In genomic region chr7:139252566-139252965, GRCm38 (mm10) we compare ENCODE assay signal across 13 mouse cellular contexts. TPM values are rescaled to one million over a fixed set of nuclear protein-coding genes. Genes with fewer than 3 reads are reported as not detected.
DNase-seq lines count a peak whose midpoint lies in the region; ATAC-seq lines count a peak whose summit lies in the region.
"Had no signal": no experiment of that assay in that cellular context is flagged by ENCODE, and none has a peak within 500 bp of the region (broad histone marks: within the 10 kb centered on the region; RNA-seq: fewer than 3 reads in every experiment).

No protein-coding gene starts in this region.

- no peak overlapping the region for H3K4me2 ChIP-seq in heart, embryonic 12.5 days
- no peak overlapping the region for H3K4me2 ChIP-seq in lung, embryonic 16.5 days (ENCODE audit: low read depth, low read length)
- no peak overlapping the region for H3K4me2 ChIP-seq in embryonic facial prominence, embryonic 15.5 days (replicated peaks)
- peak overlapping the region; percentile 23; the same call in 1 of the 2 replicates for H3K4me2 ChIP-seq in stomach, embryonic 16.5 days (ENCODE audit: low read depth, low read length)
- H3K4me2 ChIP-seq: embryonic facial prominence, embryonic 12.5 days; forebrain, embryonic 12.5 days; hindbrain, embryonic 15.5 days; midbrain, embryonic 13.5 days had no signal

- H3K27me3 ChIP-seq in heart, embryonic 12.5 days (replicated peaks), result no peaks in the 10 kb centered on the region
- no peaks in the 10 kb centered on the region for H3K27me3 ChIP-seq in lung, embryonic 16.5 days (ENCODE audit: control insufficient read depth, insufficient read depth, low read depth, low read length)
- H3K27me3 ChIP-seq in embryonic facial prominence, embryonic 15.5 days, result no peaks in the 10 kb centered on the region
- no peaks in the 10 kb centered on the region for H3K27me3 ChIP-seq in stomach, embryonic 16.5 days (ENCODE audit: control insufficient read depth, insufficient read depth, low read length)
- H3K27me3 ChIP-seq: hindbrain, embryonic 15.5 days had no signal

- no peak overlapping the region for H3K4me3 ChIP-seq in heart, embryonic 12.5 days
- H3K4me3 ChIP-seq in lung, embryonic 16.5 days (ENCODE audit: low read length), result no peak overlapping the region
- H3K4me3 ChIP-seq in embryonic facial prominence, embryonic 15.5 days (replicated peaks), result no peak overlapping the region
- no peak overlapping the region for H3K4me3 ChIP-seq in stomach, embryonic 16.5 days (replicated peaks; ENCODE audit: low read length)
- H3K4me3 ChIP-seq: embryonic facial prominence, embryonic 12.5 days; forebrain, embryonic 12.5 days; hindbrain, embryonic 15.5 days; midbrain, embryonic 13.5 days had no signal

- no peak for ATAC-seq in heart, embryonic 12.5 days (ENCODE audit: insufficient number of reproducible peaks, low FRiP score)
- ATAC-seq in lung, embryonic 16.5 days (ENCODE audit: low read depth), result no peak
- no peak for ATAC-seq in embryonic facial prominence, embryonic 15.5 days (ENCODE audit: insufficient number of reproducible peaks, low FRiP score, low TSS enrichment, low read depth)
- no peak for ATAC-seq in stomach, embryonic 16.5 days (ENCODE audit: insufficient read depth, low FRiP score)
- ATAC-seq: CD4-positive, CD25-positive, alpha-beta regulatory T cell, adult 4 months; midbrain, embryonic 13.5 days had no signal

- H3K36me3 ChIP-seq in heart, embryonic 12.5 days, result peaks cover 30% of the 10 kb centered on the region
- peaks cover 21% of the 10 kb centered on the region for H3K36me3 ChIP-seq in lung, embryonic 16.5 days (ENCODE audit: control insufficient read depth, insufficient read depth, low read length)
- peaks cover 26% of the 10 kb centered on the region for H3K36me3 ChIP-seq in embryonic facial prominence, embryonic 15.5 days
- peaks cover 12% of the 10 kb centered on the region; the same call in 1 of the 2 replicates for H3K36me3 ChIP-seq in stomach, embryonic 16.5 days (ENCODE audit: control insufficient read depth, insufficient read depth, low read length)
- H3K36me3 ChIP-seq: hindbrain, embryonic 15.5 days had no signal

- H3K9ac ChIP-seq in heart, embryonic 12.5 days, result peak overlapping the region; percentile 36; the same call in 1 of the 2 replicates
- peak overlapping the region; percentile 12 for H3K9ac ChIP-seq in lung, embryonic 16.5 days (ENCODE audit: low read length)
- no peak overlapping the region for H3K9ac ChIP-seq in embryonic facial prominence, embryonic 15.5 days
- 0 out of 2 replicates have a peak overlapping the region, but pooled peaks have one; percentile 14 for H3K9ac ChIP-seq in stomach, embryonic 16.5 days (ENCODE audit: low read length)
- H3K9ac ChIP-seq: embryonic facial prominence, embryonic 12.5 days; forebrain, embryonic 12.5 days; hindbrain, embryonic 15.5 days; midbrain, embryonic 13.5 days had no signal

- DNase-seq in heart, postnatal 4 days, result no peak
- no peak for DNase-seq in lung, adult 18-20 months
- no peak for DNase-seq in retina, embryonic 14.5 days (ENCODE audit: low spot score)
- DNase-seq: cerebellum, postnatal 36 days had no signal

- no peaks in the 10 kb centered on the region for H3K9me3 ChIP-seq in heart, embryonic 12.5 days (replicated peaks)
- H3K9me3 ChIP-seq in lung, embryonic 16.5 days (ENCODE audit: control insufficient read depth, low read length), result no peaks in the 10 kb centered on the region
- no peaks in the 10 kb centered on the region for H3K9me3 ChIP-seq in embryonic facial prominence, embryonic 15.5 days (replicated peaks)
- H3K9me3 ChIP-seq in stomach, embryonic 16.5 days (replicated peaks; ENCODE audit: control insufficient read depth, low read length), result no peaks in the 10 kb centered on the region
- H3K9me3 ChIP-seq: embryonic facial prominence, embryonic 12.5 days; forebrain, embryonic 12.5 days; hindbrain, embryonic 15.5 days; midbrain, embryonic 13.5 days had no signal

- 78% methylated on average over 7 of the region's 7 CpGs for WGBS in heart, embryonic 12.5 days
- WGBS in lung, embryonic 16.5 days, result 63% methylated on average over 7 of the region's 7 CpGs
- 86% methylated on average over 7 of the region's 7 CpGs for WGBS in embryonic facial prominence, embryonic 15.5 days
- 76% methylated on average over 7 of the region's 7 CpGs for WGBS in stomach, embryonic 16.5 days

- 0 out of 2 replicates have a peak overlapping the region, but pooled peaks have one; percentile 81 for H3K27ac ChIP-seq in heart, embryonic 12.5 days (ENCODE audit: poor library complexity, severe bottlenecking)
- H3K27ac ChIP-seq in lung, embryonic 16.5 days (ENCODE audit: low read length), result peak overlapping the region; percentile 78
- H3K27ac ChIP-seq in embryonic facial prominence, embryonic 15.5 days (replicated peaks), result peak overlapping the region; percentile 69; the same call in 1 of the 2 replicates
- peak overlapping the region; percentile 94 for H3K27ac ChIP-seq in stomach, embryonic 16.5 days (ENCODE audit: low read length)
- H3K27ac ChIP-seq: embryonic facial prominence, embryonic 12.5 days; forebrain, embryonic 12.5 days; hindbrain, embryonic 15.5 days; midbrain, embryonic 13.5 days had no signal

- H3K4me1 ChIP-seq in heart, embryonic 12.5 days (replicated peaks), result peaks cover 59% of the 10 kb centered on the region
- peaks cover 66% of the 10 kb centered on the region for H3K4me1 ChIP-seq in lung, embryonic 16.5 days (replicated peaks; ENCODE audit: control insufficient read depth, insufficient read depth, low read length)
- peaks cover 69% of the 10 kb centered on the region for H3K4me1 ChIP-seq in embryonic facial prominence, embryonic 15.5 days
- H3K4me1 ChIP-seq in stomach, embryonic 16.5 days (ENCODE audit: control insufficient read depth, insufficient read depth, low read length), result peaks cover 62% of the 10 kb centered on the region

RNA-seq across cellular contexts. Expression of gene Pwwp2b, which starts 4.3 kb away (rescaled TPM):
- 8.0 and 9.2 TPM in 2 replicates for polyA plus RNA-seq in heart, embryonic 12.5 days (2016; fragmentation: Nextera tagmentation; extraction: Ambion mirVana)
- total RNA-seq in heart, postnatal 4 days (2021), result 1 to 10 TPM; 7.9 to 9.3 TPM
- polyA plus RNA-seq in lung, embryonic 16.5 days (2015; fragmentation: Nextera tagmentation; extraction: Ambion mirVana), result 14.8 and 16.8 TPM in 2 replicates
- 16.1 and 18.9 TPM in 2 replicates for polyA plus RNA-seq in embryonic facial prominence, embryonic 15.5 days (2015; fragmentation: Nextera tagmentation; extraction: Ambion mirVana)
- 16.3 and 19.8 TPM in 2 replicates for polyA plus RNA-seq in stomach, embryonic 16.5 days (2015; fragmentation: Nextera tagmentation; extraction: Ambion mirVana)

RNA-seq across cellular contexts. Expression of gene Stk32c, which starts 39.5 kb away (rescaled TPM):
- polyA plus RNA-seq in heart, embryonic 12.5 days (2016; fragmentation: Nextera tagmentation; extraction: Ambion mirVana), result 0.08 TPM in 1 of 2 replicates, not detected in the other
- total RNA-seq in heart, postnatal 4 days (2021), result 1 to 10 TPM; 3.3 to 3.4 TPM
- 0.18 TPM in 1 of 2 replicates, not detected in the other for polyA plus RNA-seq in lung, embryonic 16.5 days (2015; fragmentation: Nextera tagmentation; extraction: Ambion mirVana)
- 0.12 and 0.26 TPM in 2 replicates for polyA plus RNA-seq in embryonic facial prominence, embryonic 15.5 days (2015; fragmentation: Nextera tagmentation; extraction: Ambion mirVana)
- polyA plus RNA-seq in stomach, embryonic 16.5 days (2015; fragmentation: Nextera tagmentation; extraction: Ambion mirVana), result 0.17 TPM in 1 of 2 replicates, not detected in the other

RNA-seq across cellular contexts. Expression of gene Lrrc27, which starts 39.8 kb away (rescaled TPM):
- 2.7 and 3.4 TPM in 2 replicates for polyA plus RNA-seq in heart, embryonic 12.5 days (2016; fragmentation: Nextera tagmentation; extraction: Ambion mirVana)
- total RNA-seq in heart, postnatal 4 days (2021), result 1 to 10 TPM; 3.4 to 5.0 TPM
- polyA plus RNA-seq in lung, embryonic 16.5 days (2015; fragmentation: Nextera tagmentation; extraction: Ambion mirVana), result 3.3 and 4.3 TPM in 2 replicates
- 1.9 and 3.0 TPM in 2 replicates for polyA plus RNA-seq in embryonic facial prominence, embryonic 15.5 days (2015; fragmentation: Nextera tagmentation; extraction: Ambion mirVana)
- polyA plus RNA-seq in stomach, embryonic 16.5 days (2015; fragmentation: Nextera tagmentation; extraction: Ambion mirVana), result 2.9 and 4.4 TPM in 2 replicates
